Mouse (Mus musculus): ENCODE data around the gene B3gnt2. TPM values are rescaled to one million over a fixed set of nuclear protein-coding genes. Genes with fewer than 3 reads are reported as not detected.

The B3gnt2 gene
- 18.9 and 23.4 TPM in 2 replicates for polyA plus RNA-seq (2012; rRNA removed)

DNA sequence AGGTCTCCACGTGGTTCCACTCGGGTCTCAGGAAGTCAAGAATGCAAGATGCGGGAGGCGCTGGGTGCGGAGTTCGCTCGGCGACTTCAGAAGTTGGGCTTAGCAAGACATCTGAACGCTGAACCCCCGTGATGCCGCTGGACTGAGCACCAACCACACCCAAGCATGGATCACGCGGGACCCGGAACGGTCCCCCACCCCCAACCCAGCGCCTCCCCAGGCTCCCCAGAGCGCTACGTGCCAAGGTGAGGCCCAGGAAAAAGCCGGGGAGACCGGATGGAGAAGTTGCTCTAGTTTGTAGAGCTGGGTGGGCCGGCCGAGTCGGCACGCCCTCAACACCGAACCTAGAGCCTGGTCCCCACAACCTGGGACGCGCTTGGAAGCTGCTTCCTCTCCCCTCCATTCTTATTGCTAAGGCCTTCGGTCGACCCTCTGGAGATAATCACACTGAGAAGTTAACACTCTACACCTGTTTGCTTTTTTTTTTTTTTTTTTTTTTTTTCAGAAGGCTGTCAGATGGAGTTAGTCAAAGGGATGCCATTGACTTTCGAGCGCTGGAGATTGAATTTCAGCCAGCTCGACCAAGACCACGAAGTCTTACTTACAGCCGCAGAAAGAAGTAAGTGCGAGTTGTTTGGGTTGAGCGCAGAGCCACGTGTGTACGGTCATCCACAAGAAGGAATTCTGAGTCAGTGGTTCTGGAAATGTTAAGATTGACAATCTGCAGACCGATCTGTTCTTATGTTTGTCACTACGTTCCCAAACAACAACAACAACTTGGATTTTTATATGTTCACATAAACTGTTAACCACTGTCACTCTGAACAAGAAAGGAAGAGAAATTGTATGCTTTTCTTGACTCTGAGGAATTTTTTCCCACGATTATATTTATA, at the start of gene B3gnt2:
TSS of gene B3gnt2 (minus strand) at position 627 of the 893 bp plus-strand sequence.
- H3K27me3 ChIP-seq (ENCODE audit: control insufficient read depth, insufficient read depth, low read length), result no peaks in the 10 kb centered on the region
- WGBS, result 9% methylated on average over 41 of the region's 41 CpGs
- no peak for TF ChIP-seq CTCF (IDR thresholded peaks at IDR 0.05; ENCODE audit: extremely low read depth, insufficient read depth, insufficient read length, insufficient replicate concordance)
- no peak for TF ChIP-seq POLR2A (IDR thresholded peaks at IDR 0.05; ENCODE audit: low read depth, low read length)
- DNase-seq (ENCODE audit: low read depth in 1 of 2, low spot score in 2 of 2), result peak in 1 of 2 experiments; percentile 51
- H3K36me3 ChIP-seq (ENCODE audit: control insufficient read depth, insufficient read depth, low read length), result no peaks in the 10 kb centered on the region
- peaks cover 6% of the 10 kb centered on the region; the same call in 1 of the 2 replicates for H3K4me1 ChIP-seq (ENCODE audit: control insufficient read depth, insufficient read depth, insufficient read length)
- H3K27ac ChIP-seq (ENCODE audit: insufficient read depth, low read length), result peak within 1 kb of the TSS; percentile 95
- peak within 1 kb of the TSS; percentile 79 for H3K4me3 ChIP-seq (ENCODE audit: extremely low read depth, insufficient read depth, insufficient read length)

DNA sequence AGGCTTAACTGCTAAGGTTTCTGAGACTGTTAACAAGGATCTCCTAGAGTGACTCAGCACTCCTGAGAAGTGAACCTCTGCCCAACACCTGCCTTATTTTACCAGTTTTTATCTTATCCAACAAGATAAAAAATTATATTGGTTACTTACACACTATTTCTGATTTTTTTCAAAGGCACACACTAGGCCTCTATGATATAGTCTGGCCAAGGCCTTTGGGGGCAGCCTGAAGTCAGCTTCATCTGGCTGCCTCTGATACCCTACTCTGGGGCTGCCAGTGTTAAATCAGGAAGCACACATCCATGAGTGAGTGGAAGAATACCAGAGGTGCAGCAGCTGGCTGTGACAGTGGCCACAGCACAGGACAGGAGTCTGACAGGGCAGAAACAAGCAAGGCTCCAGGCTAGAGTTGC, 45.7 kb upstream of the B3gnt2 start:
- TF ChIP-seq POLR2A (IDR thresholded peaks at IDR 0.05; ENCODE audit: low read depth, low read length) (no peak), CTCF (IDR thresholded peaks at IDR 0.05; ENCODE audit: extremely low read depth, insufficient read depth, insufficient read length, insufficient replicate concordance) (no peak)
- no peak for DNase-seq (ENCODE audit: low read depth in 1 of 2, low spot score in 2 of 2)

DNA sequence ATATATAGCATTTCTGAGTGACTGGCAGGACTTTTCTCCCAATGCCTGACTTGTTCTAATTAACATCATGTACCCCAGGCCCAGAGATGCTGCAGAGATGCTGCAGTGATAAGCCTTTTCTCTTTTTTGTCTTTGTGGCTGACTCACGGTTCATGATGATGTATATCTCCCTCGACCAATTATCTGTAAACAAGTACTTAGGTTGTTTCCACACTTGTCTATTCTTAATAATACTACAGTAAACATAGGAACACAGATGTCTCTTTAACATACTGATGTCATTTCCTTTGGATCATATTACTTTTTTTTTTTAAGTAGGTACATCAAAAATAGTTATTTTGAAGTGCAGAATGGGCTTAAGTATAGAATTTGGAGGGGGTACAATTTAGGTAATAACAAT, 42.2 kb upstream of the B3gnt2 start:
- Histone ChIP-seq H3K4me3 (ENCODE audit: extremely low read depth, insufficient read depth, insufficient read length) (no peak overlapping the region), H3K27ac (ENCODE audit: insufficient read depth, low read length) (no peak overlapping the region), H3K4me1 (ENCODE audit: control insufficient read depth, insufficient read depth, insufficient read length) (no peaks in the 10 kb centered on the region), H3K36me3 (ENCODE audit: control insufficient read depth, insufficient read depth, low read length) (0 out of 2 replicates have a peak, but pooled peaks cover 2% of the 10 kb centered on the region), H3K27me3 (ENCODE audit: control insufficient read depth, insufficient read depth, low read length) (no peaks in the 10 kb centered on the region)
- WGBS, result 78% methylated on average over 2 of the region's 2 CpGs
- TF ChIP-seq POLR2A (IDR thresholded peaks at IDR 0.05; ENCODE audit: low read depth, low read length) (no peak), CTCF (IDR thresholded peaks at IDR 0.05; ENCODE audit: extremely low read depth, insufficient read depth, insufficient read length, insufficient replicate concordance) (no peak)
- no peak for DNase-seq (ENCODE audit: low read depth in 1 of 2, low spot score in 2 of 2)

More for the DNA sequence above, 45.7 kb upstream of the B3gnt2 start:
- no peaks in the 10 kb centered on the region for H3K27me3 ChIP-seq (ENCODE audit: control insufficient read depth, insufficient read depth, low read length)
- no peaks in the 10 kb centered on the region for H3K36me3 ChIP-seq (ENCODE audit: control insufficient read depth, insufficient read depth, low read length)
- no peak overlapping the region for H3K27ac ChIP-seq (ENCODE audit: insufficient read depth, low read length)
- no peaks in the 10 kb centered on the region for H3K4me1 ChIP-seq (ENCODE audit: control insufficient read depth, insufficient read depth, insufficient read length)
- no peak overlapping the region for H3K4me3 ChIP-seq (ENCODE audit: extremely low read depth, insufficient read depth, insufficient read length)

DNA sequence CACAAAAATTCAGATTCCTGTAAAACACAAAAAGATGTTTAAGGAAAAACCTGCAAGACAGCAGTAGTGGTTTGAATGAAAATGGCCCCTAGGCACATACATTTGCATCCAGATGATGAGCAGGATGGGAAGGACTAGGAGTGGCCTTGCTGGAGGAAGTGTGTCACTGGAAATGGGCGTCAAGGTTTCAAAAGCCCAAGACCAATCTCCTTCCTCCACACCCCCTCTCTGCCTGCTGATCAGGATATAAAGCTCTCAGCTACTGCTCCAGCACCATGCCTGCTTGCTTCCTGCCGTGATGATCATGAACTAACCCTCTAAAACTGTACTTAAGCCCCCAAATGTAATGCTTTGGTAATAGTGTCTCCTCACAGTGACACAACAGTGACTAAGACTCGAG, 39.3 kb upstream of the B3gnt2 start:
- 76% methylated on average over 3 of the region's 3 CpGs for WGBS
- TF ChIP-seq CTCF (IDR thresholded peaks at IDR 0.05; ENCODE audit: extremely low read depth, insufficient read depth, insufficient read length, insufficient replicate concordance) (no peak), POLR2A (IDR thresholded peaks at IDR 0.05; ENCODE audit: low read depth, low read length) (no peak)
- Histone ChIP-seq H3K4me1 (ENCODE audit: control insufficient read depth, insufficient read depth, insufficient read length) (no peaks in the 10 kb centered on the region), H3K27me3 (ENCODE audit: control insufficient read depth, insufficient read depth, low read length) (no peaks in the 10 kb centered on the region), H3K36me3 (ENCODE audit: control insufficient read depth, insufficient read depth, low read length) (0 out of 2 replicates have a peak, but pooled peaks cover 2% of the 10 kb centered on the region), H3K27ac (ENCODE audit: insufficient read depth, low read length) (no peak overlapping the region), H3K4me3 (ENCODE audit: extremely low read depth, insufficient read depth, insufficient read length) (no peak overlapping the region)
- no peak for DNase-seq (ENCODE audit: low read depth in 1 of 2, low spot score in 2 of 2)

DNA sequence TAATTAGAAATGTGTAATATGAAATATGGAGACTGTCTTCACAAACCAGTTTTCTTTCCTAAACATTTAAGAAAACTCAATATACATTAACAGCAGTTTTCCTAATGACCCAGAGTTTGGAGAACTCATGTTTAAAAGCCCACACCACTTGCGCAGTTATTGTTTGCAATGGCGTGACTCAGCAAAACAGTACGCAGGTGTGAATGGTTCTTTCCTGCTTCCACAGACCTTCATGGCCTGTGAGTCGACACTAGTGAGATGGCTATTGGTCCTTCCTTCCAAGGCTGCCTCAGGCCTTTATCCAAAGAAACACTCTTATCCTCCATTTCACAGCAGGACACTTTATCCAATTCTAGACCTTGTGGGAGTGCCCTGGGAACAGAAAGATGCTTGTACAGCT, 36.9 kb upstream of the B3gnt2 start:
- H3K4me3 ChIP-seq (ENCODE audit: extremely low read depth, insufficient read depth, insufficient read length), result no peak overlapping the region
- H3K36me3 ChIP-seq (ENCODE audit: control insufficient read depth, insufficient read depth, low read length), result 0 out of 2 replicates have a peak, but pooled peaks cover 2% of the 10 kb centered on the region
- no peak overlapping the region for H3K27ac ChIP-seq (ENCODE audit: insufficient read depth, low read length)
- no peak for DNase-seq (ENCODE audit: low read depth in 1 of 2, low spot score in 2 of 2)
- H3K4me1 ChIP-seq (ENCODE audit: control insufficient read depth, insufficient read depth, insufficient read length), result no peaks in the 10 kb centered on the region
- H3K27me3 ChIP-seq (ENCODE audit: control insufficient read depth, insufficient read depth, low read length), result no peaks in the 10 kb centered on the region
- WGBS, result 77% methylated on average over 4 of the region's 4 CpGs
- TF ChIP-seq CTCF (IDR thresholded peaks at IDR 0.05; ENCODE audit: extremely low read depth, insufficient read depth, insufficient read length, insufficient replicate concordance) (no peak), POLR2A (IDR thresholded peaks at IDR 0.05; ENCODE audit: low read depth, low read length) (no peak)

DNA sequence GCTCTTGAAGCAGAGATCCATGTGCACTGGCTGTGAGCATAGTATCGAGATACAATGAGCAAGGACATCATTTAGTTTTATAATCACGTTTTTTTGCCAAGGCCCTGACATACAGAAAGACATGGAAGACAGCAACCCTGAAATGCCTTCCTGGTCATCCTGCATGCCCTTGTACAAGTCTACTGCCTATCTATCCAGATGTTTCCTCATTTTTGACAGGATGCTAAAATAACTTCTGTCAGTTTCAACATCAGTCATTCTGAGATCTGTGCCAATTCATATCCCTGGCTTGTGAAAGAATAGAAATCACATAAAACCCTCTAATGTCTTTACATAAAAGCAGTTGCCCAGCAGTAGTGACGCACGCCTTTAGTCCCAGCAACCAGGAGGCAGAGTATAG, 36.4 kb upstream of the B3gnt2 start:
- no peak for TF ChIP-seq POLR2A (IDR thresholded peaks at IDR 0.05; ENCODE audit: low read depth, low read length)
- TF ChIP-seq CTCF (IDR thresholded peaks at IDR 0.05; ENCODE audit: extremely low read depth, insufficient read depth, insufficient read length, insufficient replicate concordance), result no peak

DNA sequence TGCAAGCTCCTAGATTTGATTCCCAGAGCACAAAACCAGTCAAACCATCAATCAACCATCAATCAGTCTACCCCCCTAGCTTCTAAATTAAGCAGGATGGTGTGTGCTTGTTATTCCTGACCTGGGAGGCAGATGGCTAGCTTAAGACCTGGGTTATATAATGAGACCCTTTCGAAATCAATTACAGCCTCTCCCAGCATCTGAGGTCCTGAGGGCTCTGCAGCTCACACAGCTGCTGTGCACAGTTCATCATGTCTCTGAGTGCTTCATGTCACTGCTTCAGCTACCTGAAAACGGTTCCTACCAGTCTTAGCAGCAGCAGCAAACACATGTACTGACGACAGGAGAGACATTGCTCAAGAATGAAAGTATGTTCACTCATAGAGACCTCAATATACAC, 32.3 kb upstream of the B3gnt2 start:
- TF ChIP-seq CTCF (IDR thresholded peaks at IDR 0.05; ENCODE audit: extremely low read depth, insufficient read depth, insufficient read length, insufficient replicate concordance) (no peak), POLR2A (IDR thresholded peaks at IDR 0.05; ENCODE audit: low read depth, low read length) (no peak)
- WGBS, result 69% methylated on average over 3 of the region's 3 CpGs
- H3K4me3 ChIP-seq (ENCODE audit: extremely low read depth, insufficient read depth, insufficient read length), result no peak overlapping the region

More for the DNA sequence above, 36.4 kb upstream of the B3gnt2 start:
- 81% methylated on average over 4 of the region's 4 CpGs for WGBS
- DNase-seq (ENCODE audit: low read depth in 1 of 2, low spot score in 2 of 2), result no peak
- Histone ChIP-seq H3K36me3 (ENCODE audit: control insufficient read depth, insufficient read depth, low read length) (0 out of 2 replicates have a peak, but pooled peaks cover 2% of the 10 kb centered on the region), H3K27ac (ENCODE audit: insufficient read depth, low read length) (no peak overlapping the region), H3K4me1 (ENCODE audit: control insufficient read depth, insufficient read depth, insufficient read length) (no peaks in the 10 kb centered on the region), H3K27me3 (ENCODE audit: control insufficient read depth, insufficient read depth, low read length) (no peaks in the 10 kb centered on the region), H3K4me3 (ENCODE audit: extremely low read depth, insufficient read depth, insufficient read length) (no peak overlapping the region)

More for the DNA sequence above, 32.3 kb upstream of the B3gnt2 start:
- H3K4me1 ChIP-seq (ENCODE audit: control insufficient read depth, insufficient read depth, insufficient read length), result peaks cover 5% of the 10 kb centered on the region; the same call in 1 of the 2 replicates
- DNase-seq (ENCODE audit: low read depth in 1 of 2, low spot score in 2 of 2), result no peak
- H3K36me3 ChIP-seq (ENCODE audit: control insufficient read depth, insufficient read depth, low read length), result no peaks in the 10 kb centered on the region
- H3K27me3 ChIP-seq (ENCODE audit: control insufficient read depth, insufficient read depth, low read length), result no peaks in the 10 kb centered on the region
- H3K27ac ChIP-seq (ENCODE audit: insufficient read depth, low read length), result no peak overlapping the region

Measured in spleen, adult 2 months (tissue).